Mouse (Mus musculus): ENCODE results near the gene Trim38. TPM values are rescaled to one million over a fixed set of nuclear protein-coding genes. Genes with fewer than 3 reads are reported as not detected.

Gene Trim38
- total and polyA plus RNA-seq, 3 experiments, result 0.11 TPM; not detected in 2

GRCm38 (mm10) chr13:23763586-23764323 is 6.0 kb upstream of the Trim38 start, which contains the start of gene Hist1h1a (continued):
- peak; percentile 97 for TF ChIP-seq POLR2A (IDR thresholded peaks at IDR 0.05; ENCODE audit: low read depth, low read length)
- 0 out of 2 replicates have a peak, but pooled peaks have one; percentile 24 for TF ChIP-seq MAZ (IDR thresholded peaks at IDR 0.05; ENCODE audit: low read depth, low read length)
- peak; percentile 32 for TF ChIP-seq MXI1 (IDR thresholded peaks at IDR 0.05; ENCODE audit: low read depth, low read length)
- peak; percentile 72 for TF ChIP-seq HCFC1 (IDR thresholded peaks at IDR 0.05; ENCODE audit: low read depth, low read length)
- TF ChIP-seq JUN (IDR thresholded peaks at IDR 0.05; ENCODE audit: insufficient read depth, low read depth, low read length), result no peak
- no peak for TF ChIP-seq RAD21 (IDR thresholded peaks at IDR 0.05; ENCODE audit: low read depth, low read length)
- no peak for TF ChIP-seq USF1 (IDR thresholded peaks at IDR 0.05; ENCODE audit: low read depth, low read length)
- peak; percentile 99 for TF ChIP-seq TBP (conservative IDR thresholded peaks at IDR 0.05; ENCODE audit: low read depth, low read length)
- TF ChIP-seq EP300 (IDR thresholded peaks at IDR 0.05; ENCODE audit: low read length), result no peak
- TF ChIP-seq SMC3 (IDR thresholded peaks at IDR 0.05; ENCODE audit: low read depth, low read length), result no peak
- no peak; the same call in 1 of the 2 replicates for TF ChIP-seq CHD1 (IDR thresholded peaks at IDR 0.05; ENCODE audit: low read depth, low read length)
- 0 out of 2 replicates have a peak, but pooled peaks have one; percentile 58 for TF ChIP-seq MEF2A (IDR thresholded peaks at IDR 0.05; ENCODE audit: borderline replicate concordance, low read depth, low read length)
- no peak for TF ChIP-seq GABPA (IDR thresholded peaks at IDR 0.05; ENCODE audit: insufficient replicate concordance, low read depth, low read length)
- no peak for TF ChIP-seq ETS1 (conservative IDR thresholded peaks at IDR 0.05; ENCODE audit: low read depth, low read length)
- TF ChIP-seq KAT2A (IDR thresholded peaks at IDR 0.05; ENCODE audit: insufficient replicate concordance, low read length), result no peak
- TF ChIP-seq MYC (IDR thresholded peaks at IDR 0.05; ENCODE audit: low read depth, low read length), result 0 out of 2 replicates have a peak, but pooled peaks have one; percentile 3
- TF ChIP-seq CHD2 (IDR thresholded peaks at IDR 0.05; ENCODE audit: low read length), result no peak

- H3K27ac ChIP-seq (ENCODE audit: insufficient read depth, low read depth), result peak overlapping the region; percentile 79; the same call in 1 of the 2 replicates
- DNase-seq (ENCODE audit: extremely low read depth), result peak; percentile 64
- dilution Hi-C loops (cut with MboI; ENCODE audit: extremely low pct_ligation_motif_present, extremely low pct_unique_long_range_greater_than_20kb, low sequenced_read_pairs), result no loop called here
- H3K27me3 ChIP-seq (replicated peaks), result no peaks in the 10 kb centered on the region
- no peaks in the 10 kb centered on the region for H3K36me3 ChIP-seq (replicated peaks in 1 of 2; ENCODE audit: control insufficient read depth in 1 of 2, insufficient read depth in 1 of 2, low read length in 1 of 2)
- in situ Hi-C loops (cut with MboI; ENCODE audit: low pct_ligation_motif_present, low pct_unique_long_range_greater_than_20kb, low sequenced_read_pairs), result loop anchor here (25.0 kb wide), 1 partner anchor 1727 kb away; the partner anchor contains the start of genes Hist1h2ag, Hist1h2ah, Hist1h2bj and Hist1h2bk
- H3K4me2 ChIP-seq (ENCODE audit: insufficient read depth, low read depth, poor library complexity, severe bottlenecking), result peak overlapping the region; percentile 88
- H3K9ac ChIP-seq (ENCODE audit: insufficient read depth, low read depth), result peak overlapping the region; percentile 99
- peak overlapping the region in 1 of 3 experiments; percentile 47 for H3K4me3 ChIP-seq (replicated peaks in 1 of 3; ENCODE audit: low read depth in 2 of 3, low read length in 2 of 3, poor library complexity in 1 of 3)
- TF ChIP-seq NELFE (IDR thresholded peaks at IDR 0.05; ENCODE audit: low read depth, low read length) (0 out of 2 replicates have a peak, but pooled peaks have one; percentile 31), MYC (IDR thresholded peaks at IDR 0.05; ENCODE audit: low read depth, low read length) (0 out of 2 replicates have a peak, but pooled peaks have one; percentile 26), CHD1 (IDR thresholded peaks at IDR 0.05; ENCODE audit: low read depth, low read length) (peak; percentile 70), JUND (conservative IDR thresholded peaks at IDR 0.05; ENCODE audit: low read depth, low read length) (no peak), HCFC1 (IDR thresholded peaks at IDR 0.05; ENCODE audit: low read depth, low read length) (peak; percentile 12; the same call in 1 of the 2 replicates), TCF12 (IDR thresholded peaks at IDR 0.05; ENCODE audit: low read depth, low read length) (no peak), MAX (IDR thresholded peaks at IDR 0.05; ENCODE audit: low read length) (no peak), ZKSCAN1 (IDR thresholded peaks at IDR 0.05; ENCODE audit: borderline replicate concordance, low read depth, low read length) (no peak), ELF1 (IDR thresholded peaks at IDR 0.05; ENCODE audit: low read depth, low read length) (no peak), POLR2AphosphoS2 (IDR thresholded peaks at IDR 0.05; ENCODE audit: low read depth, low read length) (peak; percentile 23), ZMIZ1 (IDR thresholded peaks at IDR 0.05; ENCODE audit: low read depth, low read length) (peak; percentile 94), POLR2A (IDR thresholded peaks at IDR 0.05; ENCODE audit: low read depth, low read length) (peak; percentile 78), KAT2A (IDR thresholded peaks at IDR 0.05; ENCODE audit: insufficient replicate concordance, low read length) (no peak), SIN3A (IDR thresholded peaks at IDR 0.05; ENCODE audit: low read length) (0 out of 2 replicates have a peak, but pooled peaks have one; percentile 18), RCOR1 (conservative IDR thresholded peaks at IDR 0.05; ENCODE audit: low read depth, low read length) (0 out of 2 replicates have a peak, but pooled peaks have one; percentile 65), CHD2 (IDR thresholded peaks at IDR 0.05; ENCODE audit: low read length) (peak; percentile 67), MXI1 (IDR thresholded peaks at IDR 0.05; ENCODE audit: low read depth, low read length) (no peak), ETS1 (conservative IDR thresholded peaks at IDR 0.05; ENCODE audit: low read depth, low read length) (no peak)
- peaks cover 3 to 25% of the 10 kb centered on the region in 2 experiments; a peak in 3 of 4 replicates for H3K4me1 ChIP-seq (ENCODE audit: control insufficient read depth in 1 of 2, insufficient read depth in 2 of 2)
- no peaks in the 10 kb centered on the region for H3K79me2 ChIP-seq (replicated peaks; ENCODE audit: control insufficient read depth, extremely low read depth, insufficient read depth, poor library complexity, severe bottlenecking)
- H3K9me3 ChIP-seq (replicated peaks; ENCODE audit: low read length), result no peaks in the 10 kb centered on the region
Observed at GRCm38 (mm10) chr13:23764324-23765171, 5.2 kb upstream of the Trim38 start.
